Mouse (Mus musculus) thymus, adult 2 months (tissue): ENCODE results near the gene Dnmt3a.

ENCODE experiments used
- CTCF ChIP-seq: fragments of 200-500 bp; IDR thresholded peaks from 2 replicates; pipeline ENCODE4 v1.5.1; 2012; ENCODE audit warnings: mild to moderate bottlenecking, control low read depth, low read length, moderate library complexity, borderline replicate concordance; ENCODE audit not compliant: control insufficient read depth, poor library complexity, insufficient read depth; ENCODE audit errors: extremely low read depth
- POLR2A ChIP-seq: fragments of 200-500 bp; IDR thresholded peaks from 2 replicates; pipeline ENCODE4 v1.6.1; 2012; ENCODE audit warnings: mild to moderate bottlenecking, low read length, control low read depth, moderate library complexity; ENCODE audit not compliant: control insufficient read depth, poor library complexity, insufficient read depth; ENCODE audit errors: extremely low read depth

DNA sequence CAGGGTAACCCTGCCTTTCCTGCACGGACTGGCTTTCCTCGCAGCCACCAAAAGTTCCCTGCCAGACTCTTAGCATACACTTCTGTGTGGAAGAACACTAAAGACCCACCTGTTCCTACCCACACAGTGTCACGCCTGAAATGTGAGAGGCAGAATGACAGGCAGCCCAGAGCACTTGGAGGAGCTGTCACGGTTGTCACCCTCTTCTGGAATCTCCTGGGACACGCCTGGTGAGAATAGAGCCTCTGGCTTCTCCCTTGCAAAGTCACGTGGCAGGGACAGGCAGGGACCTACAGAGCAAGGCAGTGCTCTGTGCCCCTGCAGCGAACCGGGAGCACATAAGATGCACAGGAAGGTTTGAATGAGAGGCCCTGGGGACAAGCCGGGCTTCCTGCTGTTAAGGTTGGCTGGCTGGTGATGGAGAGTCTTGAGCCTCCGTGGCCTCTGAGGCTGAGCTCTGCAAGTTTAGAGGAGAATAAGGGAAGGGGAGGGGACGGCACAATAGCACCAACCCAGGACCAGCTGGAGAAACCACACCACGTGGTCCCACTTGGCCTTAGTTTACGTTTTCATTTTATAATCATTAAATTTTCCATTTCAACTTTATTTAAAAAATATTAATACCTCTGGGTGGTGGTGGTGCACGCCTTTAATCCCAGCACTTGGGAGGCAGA, 112.0 kb downstream of the Dnmt3a start:
- TF ChIP-seq CTCF: no peak
- no peak for TF ChIP-seq POLR2A
